Mouse (Mus musculus): ENCODE measurements around the gene Ptpru. TPM values are rescaled to one million over a fixed set of nuclear protein-coding genes. Genes with fewer than 3 reads are reported as not detected.

The Ptpru gene
- polyA plus RNA-seq, 1 experiment, result 12.1 TPM

DNA sequence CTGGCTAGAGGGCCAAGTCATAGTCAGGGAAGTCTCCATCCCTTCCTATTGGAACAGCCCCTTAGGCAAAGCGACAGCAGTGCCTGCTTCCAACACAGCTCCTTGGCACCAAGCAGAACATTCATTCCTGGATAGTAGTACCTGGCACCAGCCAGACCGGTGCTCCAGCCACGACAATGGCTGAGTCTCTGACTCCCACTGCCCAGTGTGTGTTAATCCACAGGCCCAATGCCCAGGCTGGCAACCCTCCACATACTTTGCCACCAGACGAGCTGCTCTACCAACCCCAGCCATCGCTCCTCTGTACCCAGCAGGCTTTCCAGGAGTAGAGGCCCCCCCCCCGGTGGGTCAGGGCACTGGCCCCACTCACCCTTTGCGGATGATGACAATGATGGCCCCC, 40.6 kb downstream of the Ptpru start:
- H3K9me3 ChIP-seq (replicated peaks; ENCODE audit: control insufficient read depth, insufficient read depth, low read length, poor library complexity, severe bottlenecking), result no peaks in the 10 kb centered on the region
- no peaks in the 10 kb centered on the region for H3K4me1 ChIP-seq (ENCODE audit: control insufficient read depth, insufficient read depth, low read length)
- H3K27ac ChIP-seq (ENCODE audit: insufficient read depth, low read length), result no peak overlapping the region
- H3K36me3 ChIP-seq (ENCODE audit: control insufficient read depth, insufficient read depth, low read length, poor library complexity, severe bottlenecking), result no peaks in the 10 kb centered on the region
- H3K27me3 ChIP-seq (ENCODE audit: control insufficient read depth, insufficient read depth, low read length, poor library complexity, severe bottlenecking), result no peaks in the 10 kb centered on the region
- TF ChIP-seq EP300 (IDR thresholded peaks at IDR 0.05; ENCODE audit: insufficient read depth, low read depth, low read length), result no peak
- TF ChIP-seq CTCF (IDR thresholded peaks at IDR 0.05; ENCODE audit: low read depth, low read length), result no peak
- no peak for TF ChIP-seq POLR2A (IDR thresholded peaks at IDR 0.05; ENCODE audit: insufficient read depth, low read length)
- H3K4me3 ChIP-seq (ENCODE audit: low read depth, low read length), result no peak overlapping the region
- no peak overlapping the region for H3K9ac ChIP-seq (ENCODE audit: low read depth, poor library complexity, severe bottlenecking)

- no peak overlapping the region for H3K27ac ChIP-seq (ENCODE audit: insufficient read depth, low read length)
- no peaks in the 10 kb centered on the region for H3K9me3 ChIP-seq (replicated peaks; ENCODE audit: control insufficient read depth, insufficient read depth, low read length, poor library complexity, severe bottlenecking)
- TF ChIP-seq CTCF (IDR thresholded peaks at IDR 0.05; ENCODE audit: low read depth, low read length) (no peak), POLR2A (IDR thresholded peaks at IDR 0.05; ENCODE audit: insufficient read depth, low read length) (no peak), EP300 (IDR thresholded peaks at IDR 0.05; ENCODE audit: insufficient read depth, low read depth, low read length) (no peak)
- no peaks in the 10 kb centered on the region for H3K4me1 ChIP-seq (ENCODE audit: control insufficient read depth, insufficient read depth, low read length)
- H3K27me3 ChIP-seq (ENCODE audit: control insufficient read depth, insufficient read depth, low read length, poor library complexity, severe bottlenecking), result no peaks in the 10 kb centered on the region
- no peaks in the 10 kb centered on the region for H3K36me3 ChIP-seq (ENCODE audit: control insufficient read depth, insufficient read depth, low read length, poor library complexity, severe bottlenecking)
- no peak overlapping the region for H3K4me3 ChIP-seq (ENCODE audit: low read depth, low read length)
- H3K9ac ChIP-seq (ENCODE audit: low read depth, poor library complexity, severe bottlenecking), result no peak overlapping the region
These were observed 41.6 kb downstream of the Ptpru start for GRCm38 (mm10) chr4:131796312-131797080.

- Histone ChIP-seq H3K9ac (ENCODE audit: low read depth, poor library complexity, severe bottlenecking) (no peak overlapping the region), H3K27ac (ENCODE audit: insufficient read depth, low read length) (no peak overlapping the region), H3K4me3 (ENCODE audit: low read depth, low read length) (no peak overlapping the region), H3K9me3 (replicated peaks; ENCODE audit: control insufficient read depth, insufficient read depth, low read length, poor library complexity, severe bottlenecking) (no peaks in the 10 kb centered on the region), H3K27me3 (ENCODE audit: control insufficient read depth, insufficient read depth, low read length, poor library complexity, severe bottlenecking) (no peaks in the 10 kb centered on the region), H3K36me3 (ENCODE audit: control insufficient read depth, insufficient read depth, low read length, poor library complexity, severe bottlenecking) (no peaks in the 10 kb centered on the region), H3K4me1 (ENCODE audit: control insufficient read depth, insufficient read depth, low read length) (no peaks in the 10 kb centered on the region)
- TF ChIP-seq EP300 (IDR thresholded peaks at IDR 0.05; ENCODE audit: insufficient read depth, low read depth, low read length), result no peak
- TF ChIP-seq POLR2A (IDR thresholded peaks at IDR 0.05; ENCODE audit: insufficient read depth, low read length), result no peak
- TF ChIP-seq CTCF (IDR thresholded peaks at IDR 0.05; ENCODE audit: low read depth, low read length), result no peak
These were observed 51.3 kb downstream of the Ptpru start for GRCm38 (mm10) chr4:131786800-131787199.

GRCm38 (mm10) chr4:131784034-131784433, 54.1 kb downstream of the Ptpru start:
- H3K4me3 ChIP-seq (ENCODE audit: low read depth, low read length), result no peak overlapping the region
- H3K9me3 ChIP-seq (replicated peaks; ENCODE audit: control insufficient read depth, insufficient read depth, low read length, poor library complexity, severe bottlenecking), result no peaks in the 10 kb centered on the region
- no peak for TF ChIP-seq EP300 (IDR thresholded peaks at IDR 0.05; ENCODE audit: insufficient read depth, low read depth, low read length)
- TF ChIP-seq CTCF (IDR thresholded peaks at IDR 0.05; ENCODE audit: low read depth, low read length), result peak; percentile 88
- no peak overlapping the region for H3K9ac ChIP-seq (ENCODE audit: low read depth, poor library complexity, severe bottlenecking)
- H3K27ac ChIP-seq (ENCODE audit: insufficient read depth, low read length), result no peak overlapping the region
- no peaks in the 10 kb centered on the region for H3K4me1 ChIP-seq (ENCODE audit: control insufficient read depth, insufficient read depth, low read length)
- no peaks in the 10 kb centered on the region for H3K36me3 ChIP-seq (ENCODE audit: control insufficient read depth, insufficient read depth, low read length, poor library complexity, severe bottlenecking)
- no peaks in the 10 kb centered on the region for H3K27me3 ChIP-seq (ENCODE audit: control insufficient read depth, insufficient read depth, low read length, poor library complexity, severe bottlenecking)

- no peaks in the 10 kb centered on the region for H3K9me3 ChIP-seq (replicated peaks; ENCODE audit: control insufficient read depth, insufficient read depth, low read length, poor library complexity, severe bottlenecking)
- H3K36me3 ChIP-seq (ENCODE audit: control insufficient read depth, insufficient read depth, low read length, poor library complexity, severe bottlenecking), result no peaks in the 10 kb centered on the region
- TF ChIP-seq EP300 (IDR thresholded peaks at IDR 0.05; ENCODE audit: insufficient read depth, low read depth, low read length), result no peak
- no peak for TF ChIP-seq POLR2A (IDR thresholded peaks at IDR 0.05; ENCODE audit: insufficient read depth, low read length)
- no peak for TF ChIP-seq CTCF (IDR thresholded peaks at IDR 0.05; ENCODE audit: low read depth, low read length)
- H3K27me3 ChIP-seq (ENCODE audit: control insufficient read depth, insufficient read depth, low read length, poor library complexity, severe bottlenecking), result no peaks in the 10 kb centered on the region
- H3K4me1 ChIP-seq (ENCODE audit: control insufficient read depth, insufficient read depth, low read length), result no peaks in the 10 kb centered on the region
- no peak overlapping the region for H3K4me3 ChIP-seq (ENCODE audit: low read depth, low read length)
- no peak overlapping the region for H3K27ac ChIP-seq (ENCODE audit: insufficient read depth, low read length)
- H3K9ac ChIP-seq (ENCODE audit: low read depth, poor library complexity, severe bottlenecking), result no peak overlapping the region
These were observed 57.1 kb downstream of the Ptpru start for GRCm38 (mm10) chr4:131781023-131781422.

DNA sequence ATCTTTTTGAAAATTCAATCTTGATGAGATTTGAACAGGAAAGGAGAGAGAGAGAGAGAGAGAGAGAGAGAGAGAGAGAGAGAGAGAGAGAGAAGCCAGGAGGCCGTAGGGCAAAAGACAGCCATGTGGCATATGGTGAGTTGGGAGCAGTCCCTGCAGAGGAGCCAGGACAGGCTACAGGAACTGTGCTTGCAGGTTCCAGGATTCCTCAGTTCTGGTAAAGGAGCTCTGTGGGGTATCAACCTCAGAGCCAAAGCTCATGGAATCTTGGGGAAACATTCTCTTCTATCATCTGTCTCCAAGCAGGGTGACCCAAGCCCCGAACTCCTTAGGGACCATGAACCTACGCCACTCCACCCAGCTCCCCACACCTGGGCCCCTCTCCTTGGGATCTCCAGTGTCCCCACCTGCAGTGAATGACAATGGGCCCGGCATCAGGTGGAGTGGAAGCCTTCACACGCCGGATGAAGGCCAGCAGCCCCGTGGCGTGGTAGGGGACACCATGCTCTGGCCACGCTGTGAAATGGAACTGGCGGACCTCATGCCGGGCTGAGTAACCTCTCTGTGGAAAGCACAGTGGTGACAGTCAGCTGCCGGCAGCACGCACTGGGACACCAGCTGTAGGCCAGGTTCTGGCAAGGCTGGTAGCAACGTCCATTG, 59.3 kb downstream of the Ptpru start:
- TF ChIP-seq CTCF (IDR thresholded peaks at IDR 0.05; ENCODE audit: low read depth, low read length) (no peak), POLR2A (IDR thresholded peaks at IDR 0.05; ENCODE audit: insufficient read depth, low read length) (no peak), EP300 (IDR thresholded peaks at IDR 0.05; ENCODE audit: insufficient read depth, low read depth, low read length) (no peak)
- no peaks in the 10 kb centered on the region for H3K9me3 ChIP-seq (replicated peaks; ENCODE audit: control insufficient read depth, insufficient read depth, low read length, poor library complexity, severe bottlenecking)
- no peaks in the 10 kb centered on the region for H3K27me3 ChIP-seq (ENCODE audit: control insufficient read depth, insufficient read depth, low read length, poor library complexity, severe bottlenecking)

More for the DNA sequence above, 59.3 kb downstream of the Ptpru start:
- H3K4me1 ChIP-seq (ENCODE audit: control insufficient read depth, insufficient read depth, low read length), result no peaks in the 10 kb centered on the region
- H3K9ac ChIP-seq (ENCODE audit: low read depth, poor library complexity, severe bottlenecking), result no peak overlapping the region
- no peaks in the 10 kb centered on the region for H3K36me3 ChIP-seq (ENCODE audit: control insufficient read depth, insufficient read depth, low read length, poor library complexity, severe bottlenecking)
- no peak overlapping the region for H3K4me3 ChIP-seq (ENCODE audit: low read depth, low read length)
- no peak overlapping the region for H3K27ac ChIP-seq (ENCODE audit: insufficient read depth, low read length)
